Comparison of ENCODE assay signal across 22 mouse cellular contexts in genomic region chr14:55834808-55835533, GRCm38 (mm10). TPM values are rescaled to one million over a fixed set of nuclear protein-coding genes. Genes with fewer than 3 reads are reported as not detected.
DNase-seq lines count a peak whose midpoint lies in the region; ATAC-seq and TF ChIP-seq lines count a peak whose summit lies in the region.
"Had no signal": no experiment of that assay in that cellular context is flagged by ENCODE, and none has a peak within 500 bp of the region (broad histone marks: within the 10 kb centered on the region; RNA-seq: fewer than 3 reads in every experiment).

No protein-coding gene starts in this region.

- peaks cover 22% of the 10 kb centered on the region for H3K4me1 ChIP-seq in lung, embryonic 15.5 days
- peaks cover 27 to 59% of the 10 kb centered on the region in 2 experiments for H3K4me1 ChIP-seq in ES-E14 (ENCODE audit: control insufficient read depth in 2 of 2, insufficient read depth in 2 of 2, low read length in 2 of 2, poor library complexity in 1 of 2)
- peaks cover 50% of the 10 kb centered on the region for H3K4me1 ChIP-seq in embryonic facial prominence, embryonic 13.5 days
- H3K4me1 ChIP-seq: forebrain, embryonic 15.5 days; liver, embryonic 15.5 days had no signal

- no peak overlapping the region for H3K4me3 ChIP-seq in lung, embryonic 15.5 days
- peak overlapping the region; percentile 0 to 22; a peak in 2 of 4 replicates for H3K4me3 ChIP-seq in ES-E14 (ENCODE audit: insufficient read depth in 1 of 2, low read depth in 1 of 2, low read length in 2 of 2, poor library complexity in 1 of 2, severe bottlenecking in 1 of 2)
- H3K4me3 ChIP-seq in embryonic facial prominence, embryonic 13.5 days, result no peak overlapping the region
- H3K4me3 ChIP-seq in myocyte, result no peak overlapping the region
- H3K4me3 ChIP-seq: forebrain, embryonic 15.5 days; kidney, embryonic 15.5 days; limb, embryonic 15.5 days; liver, embryonic 15.5 days; midbrain, embryonic 13.5 days; neural tube, embryonic 15.5 days had no signal

- in situ Hi-C loops in ES-E14 (cut with MboI; ENCODE audit: low sequenced_read_pairs in 2 of 2, unreplicated experiment in 2 of 2), result no loop called here

- H3K27ac ChIP-seq in lung, embryonic 15.5 days, result peak overlapping the region; percentile 29; the same call in 1 of the 2 replicates
- peak overlapping the region; percentile 86 for H3K27ac ChIP-seq in ES-E14 (ENCODE audit: insufficient read depth, low read depth, low read length, poor library complexity, severe bottlenecking)
- H3K27ac ChIP-seq in embryonic facial prominence, embryonic 13.5 days, result peak overlapping the region; percentile 30; the same call in 1 of the 2 replicates
- H3K27ac ChIP-seq: forebrain, embryonic 15.5 days; kidney, embryonic 15.5 days; liver, embryonic 15.5 days; midbrain, embryonic 13.5 days; neural tube, embryonic 15.5 days; stomach, postnatal 0 days had no signal

- H3K9me3 ChIP-seq in lung, embryonic 15.5 days, result no peaks in the 10 kb centered on the region
- no peaks in the 10 kb centered on the region for H3K9me3 ChIP-seq in ES-E14 (ENCODE audit: control insufficient read depth, insufficient read depth, low read depth, low read length)
- no peaks in the 10 kb centered on the region for H3K9me3 ChIP-seq in embryonic facial prominence, embryonic 13.5 days
- H3K9me3 ChIP-seq: forebrain, embryonic 15.5 days; G1E; kidney, embryonic 15.5 days; limb, embryonic 15.5 days; liver, embryonic 15.5 days; midbrain, embryonic 13.5 days; neural tube, embryonic 15.5 days had no signal

- H3K79me2 ChIP-seq in myocyte (ENCODE audit: control insufficient read depth, insufficient read depth), result no peaks in the 10 kb centered on the region

- H3K4me2 ChIP-seq in lung, embryonic 15.5 days, result no peak overlapping the region
- no peak overlapping the region for H3K4me2 ChIP-seq in embryonic facial prominence, embryonic 13.5 days
- no peak overlapping the region for H3K4me2 ChIP-seq in myocyte (ENCODE audit: low read depth)
- H3K4me2 ChIP-seq: forebrain, embryonic 15.5 days; kidney, embryonic 15.5 days; limb, embryonic 15.5 days; liver, embryonic 15.5 days; midbrain, embryonic 13.5 days; neural tube, embryonic 15.5 days had no signal

- ATAC-seq in lung, embryonic 15.5 days (ENCODE audit: borderline replicate concordance, extremely low read depth, low FRiP score, low TSS enrichment), result 0 out of 2 replicates have a peak, but pooled peaks have one; percentile 4
- no peak for ATAC-seq in embryonic facial prominence, embryonic 13.5 days (ENCODE audit: insufficient number of reproducible peaks, insufficient read depth, low FRiP score, low TSS enrichment, low read depth)
- ATAC-seq: forebrain, embryonic 15.5 days; hindbrain, embryonic 16.5 days; intestine, embryonic 16.5 days; midbrain, embryonic 13.5 days had no signal

- TF ChIP-seq POLR2A in myocyte (IDR thresholded peaks at IDR 0.05; ENCODE audit: insufficient read length, low read depth), result no peak

- no peak for DNase-seq in lung, postnatal 14 days
- no peak for DNase-seq in ES-E14 (ENCODE audit: low read depth, low spot score)
- no peak for DNase-seq in gastrocnemius, adult 18-20 months (ENCODE audit: low spot score)
- no peak for DNase-seq in ovary, postnatal 36 days (ENCODE audit: low spot score)
- DNase-seq: adrenal gland, postnatal 36 days; cerebellum, adult 11-12 months; cerebellum, postnatal 25 days; embryo, embryonic 11 days; heart, postnatal 36 days had no signal

- no peak overlapping the region for H3ac ChIP-seq in myocyte (ENCODE audit: control insufficient read depth, insufficient read length)

- 74% methylated on average over 5 of the region's 5 CpGs for WGBS in lung, embryonic 15.5 days
- 64% methylated on average over 5 of the region's 5 CpGs for WGBS in embryonic facial prominence, embryonic 13.5 days

- H3K9ac ChIP-seq in lung, embryonic 15.5 days, result no peak overlapping the region
- H3K9ac ChIP-seq in ES-E14 (ENCODE audit: insufficient read depth, low read depth, low read length, poor library complexity, severe bottlenecking), result no peak overlapping the region; the same call in 1 of the 2 replicates
- H3K9ac ChIP-seq in embryonic facial prominence, embryonic 13.5 days, result no peak overlapping the region
- H3K9ac ChIP-seq: forebrain, embryonic 15.5 days; kidney, embryonic 15.5 days; limb, embryonic 15.5 days; liver, embryonic 15.5 days; midbrain, embryonic 13.5 days; neural tube, embryonic 15.5 days had no signal

- no peaks in the 10 kb centered on the region for H3K27me3 ChIP-seq in lung, embryonic 15.5 days
- H3K27me3 ChIP-seq in embryonic facial prominence, embryonic 13.5 days, result no peaks in the 10 kb centered on the region
- no peaks in the 10 kb centered on the region for H3K27me3 ChIP-seq in myocyte (ENCODE audit: control insufficient read depth, insufficient read depth, insufficient read length)
- H3K27me3 ChIP-seq: forebrain, embryonic 15.5 days; kidney, embryonic 15.5 days; limb, embryonic 15.5 days; midbrain, embryonic 13.5 days; neural tube, embryonic 15.5 days had no signal

- peaks cover 32% of the 10 kb centered on the region for H3K36me3 ChIP-seq in lung, embryonic 15.5 days
- peaks cover 3% of the 10 kb centered on the region; the same call in 1 of the 2 replicates for H3K36me3 ChIP-seq in ES-E14 (ENCODE audit: control insufficient read depth, insufficient read depth, low read length, poor library complexity, severe bottlenecking)
- peaks cover 45% of the 10 kb centered on the region for H3K36me3 ChIP-seq in embryonic facial prominence, embryonic 13.5 days
- no peaks in the 10 kb centered on the region for H3K36me3 ChIP-seq in myocyte (ENCODE audit: control insufficient read depth, insufficient read depth)
- H3K36me3 ChIP-seq: forebrain, embryonic 15.5 days; G1E; liver, embryonic 15.5 days; midbrain, embryonic 13.5 days; neural tube, embryonic 15.5 days had no signal

TF ChIP-seq in ES-E14, 5 proteins besides CTCF, POLR2A, EP300 and RAD21:
- no peak for TF ChIP-seq HCFC1 (IDR thresholded peaks at IDR 0.05; ENCODE audit: borderline replicate concordance, insufficient read depth, low read length)
- no peak for TF ChIP-seq MAFK (IDR thresholded peaks at IDR 0.05; ENCODE audit: insufficient read depth, low read depth, low read length)

TF ChIP-seq in myocyte, 11 proteins besides CTCF, POLR2A, EP300 and RAD21:
- TF ChIP-seq TCF12 (IDR thresholded peaks at IDR 0.05; ENCODE audit: insufficient read depth, poor library complexity, severe bottlenecking) (no peak), USF1 (IDR thresholded peaks at IDR 0.05; ENCODE audit: low read depth) (no peak), POLR2AphosphoS2 (IDR thresholded peaks at IDR 0.05; ENCODE audit: insufficient read length, low read depth) (peak; percentile 20), SRF (IDR thresholded peaks at IDR 0.05; ENCODE audit: control insufficient read depth, insufficient read length, low read depth) (no peak), MAX (IDR thresholded peaks at IDR 0.05; ENCODE audit: low read depth) (no peak), CEBPB (IDR thresholded peaks at IDR 0.05; ENCODE audit: insufficient read depth, poor library complexity, severe bottlenecking) (no peak), MYOG (IDR thresholded peaks at IDR 0.05; ENCODE audit: control insufficient read depth in 1 of 3, insufficient read depth in 1 of 3, insufficient read length in 2 of 3, low read depth in 2 of 3) (no peak)

RNA-seq across cellular contexts. Expression of gene Nfatc4, which starts 12.0 kb away (rescaled TPM):
- 50.9 and 52.7 TPM in 2 replicates for polyA plus RNA-seq in lung, embryonic 15.5 days (2015; fragmentation: Nextera tagmentation; extraction: Ambion mirVana)
- 6.4 and 25.4 TPM in 2 replicates for total RNA-seq in ES-E14 (2012; rRNA removed)
- polyA plus RNA-seq in embryonic facial prominence, embryonic 13.5 days (2015; fragmentation: Nextera tagmentation; extraction: Ambion mirVana), result 156 and 160 TPM in 2 replicates
- 2.8 TPM for polyA plus RNA-seq in myocyte (2012; fragmentation: generic; extraction: Trizol)
- 1 to 10 TPM; 1.5 to 3.3 TPM for total RNA-seq in gastrocnemius, adult 18-20 months (2021)
- polyA plus RNA-seq: G1E had no signal

RNA-seq across cellular contexts. Expression of gene Nynrin, which starts 18.8 kb away (rescaled TPM):
- 19.5 and 19.7 TPM in 2 replicates for polyA plus RNA-seq in lung, embryonic 15.5 days (2015; fragmentation: Nextera tagmentation; extraction: Ambion mirVana)
- 7.1 and 10.4 TPM in 2 replicates for total RNA-seq in ES-E14 (2012; rRNA removed)
- 27.8 and 28.1 TPM in 2 replicates for polyA plus RNA-seq in embryonic facial prominence, embryonic 13.5 days (2015; fragmentation: Nextera tagmentation; extraction: Ambion mirVana)
- polyA plus RNA-seq in myocyte (2012; fragmentation: generic; extraction: Trizol), result 0.12 TPM
- 1 to 10 TPM; 1.2 to 1.8 TPM for total RNA-seq in gastrocnemius, adult 18-20 months (2021)

RNA-seq across cellular contexts. Expression of gene Ripk3, which starts 46.3 kb away (rescaled TPM):
- polyA plus RNA-seq in lung, embryonic 15.5 days (2015; fragmentation: Nextera tagmentation; extraction: Ambion mirVana), result 43.4 and 45.6 TPM in 2 replicates
- 9.0 and 17.8 TPM in 2 replicates for total RNA-seq in ES-E14 (2012; rRNA removed)
- 41.1 and 44.4 TPM in 2 replicates for polyA plus RNA-seq in embryonic facial prominence, embryonic 13.5 days (2015; fragmentation: Nextera tagmentation; extraction: Ambion mirVana)
- polyA plus RNA-seq in myocyte (2012; fragmentation: generic; extraction: Trizol), result 0.28 TPM
- 1 to 10 TPM; 1.6 to 2.5 TPM for total RNA-seq in gastrocnemius, adult 18-20 months (2021)

RNA-seq across cellular contexts. Expression of gene Cbln3, which starts 49.2 kb away (rescaled TPM):
- 0.88 and 1.2 TPM in 2 replicates for polyA plus RNA-seq in lung, embryonic 15.5 days (2015; fragmentation: Nextera tagmentation; extraction: Ambion mirVana)
- 0.04 and 0.11 TPM in 2 replicates for total RNA-seq in ES-E14 (2012; rRNA removed)
- polyA plus RNA-seq in embryonic facial prominence, embryonic 13.5 days (2015; fragmentation: Nextera tagmentation; extraction: Ambion mirVana), result 0.28 and 0.30 TPM in 2 replicates
- 0.28 TPM for polyA plus RNA-seq in myocyte (2012; fragmentation: generic; extraction: Trizol)
- not detected for total RNA-seq in gastrocnemius, adult 18-20 months (2021)

RNA-seq across cellular contexts. Expression of gene Khnyn, which starts 49.8 kb away (rescaled TPM):
- polyA plus RNA-seq in lung, embryonic 15.5 days (2015; fragmentation: Nextera tagmentation; extraction: Ambion mirVana), result 18.3 and 18.8 TPM in 2 replicates
- total RNA-seq in ES-E14 (2012; rRNA removed), result 7.2 and 15.8 TPM in 2 replicates
- 21.0 and 22.0 TPM in 2 replicates for polyA plus RNA-seq in embryonic facial prominence, embryonic 13.5 days (2015; fragmentation: Nextera tagmentation; extraction: Ambion mirVana)
- polyA plus RNA-seq in myocyte (2012; fragmentation: generic; extraction: Trizol), result 10.0 TPM
- 1 to 10 TPM; 5.4 to 5.5 TPM for total RNA-seq in gastrocnemius, adult 18-20 months (2021)

Comparison
In these comparisons a context has a peak if more than half of its experiments do, and no peak if none do; other contexts are left out.
1. H3K27ac ChIP-seq: peak in every context shown above with its lines; median percentile 86 in ES-E14; 30 in embryonic facial prominence, embryonic 13.5 days; 29 in lung, embryonic 15.5 days.
2. H3K4me3 ChIP-seq: peak in ES-E14 (2 of 2); none in lung, embryonic 15.5 days (single experiment), embryonic facial prominence, embryonic 13.5 days (single experiment) and myocyte (single experiment).
3. RNA of gene Nfatc4, which starts 12.0 kb away (polyA plus RNA-seq): 156 to 160 TPM in embryonic facial prominence, embryonic 13.5 days and 50.9 to 52.7 TPM in lung, embryonic 15.5 days; 2.8 TPM in myocyte (single experiment); every median in the first group is over 10 times any median in the second.
4. RNA of gene Nynrin, which starts 18.8 kb away (polyA plus RNA-seq): 27.8 to 28.1 TPM in embryonic facial prominence, embryonic 13.5 days and 19.5 to 19.7 TPM in lung, embryonic 15.5 days; 0.12 TPM in myocyte (single experiment); every median in the first group is over 10 times any median in the second.
5. RNA of gene Ripk3, which starts 46.3 kb away (polyA plus RNA-seq): 43.4 to 45.6 TPM in lung, embryonic 15.5 days and 41.1 to 44.4 TPM in embryonic facial prominence, embryonic 13.5 days; 0.28 TPM in myocyte (single experiment); every median in the first group is over 10 times any median in the second.